Mouse (Mus musculus) MEL (cell line): ENCODE data around the gene Dennd4a. TPM values are rescaled to one million over a fixed set of nuclear protein-coding genes. Genes with fewer than 3 reads are reported as not detected.
A peak's percentile ranks its signal among the peaks of the same experiment; 100 is the strongest.

ENCODE experiments used
- DNase-seq: peaks from one replicate; pipeline ENCODE4 v3.0.0; 2011; ENCODE audit warnings: low read depth, low spot score
- H3K27ac ChIP-seq: 2 replicates; pipeline ENCODE4 v1.5.1; 2012; ENCODE audit warnings: low read depth, mild to moderate bottlenecking, control low read depth, low read length, moderate library complexity; ENCODE audit not compliant: control insufficient read depth
- H3K27me3 ChIP-seq, 2 experiments: fragments of 150-350 bp in 1 of 2; sonication (generic) in 1 of 2; 2 replicates each; pipeline ENCODE4 v1.6.1; 2012; ENCODE audit warnings: low read length in 2 of 2, mild to moderate bottlenecking in 2 of 2, improper control_type of control experiment in 1 of 2, moderate library complexity in 1 of 2; ENCODE audit not compliant: insufficient read depth in 2 of 2, control insufficient read depth in 1 of 2
- H3K36me3 ChIP-seq, 2 experiments: 2 replicates each; pipeline ENCODE4 v1.6.1; 2012 to 2014; ENCODE audit warnings: low read length in 2 of 2, improper control_type of control experiment in 1 of 2, inconsistent platforms in 1 of 2, mild to moderate bottlenecking in 1 of 2; ENCODE audit not compliant: insufficient read depth in 2 of 2, control insufficient read depth in 1 of 2
- H3K4me1 ChIP-seq, 2 experiments: fragments of 150-350 bp in 1 of 2; sonication (generic) in 1 of 2; 2 replicates each; pipeline ENCODE4 v1.6.1; 2012; ENCODE audit warnings: low read length in 2 of 2, improper control_type of control experiment in 1 of 2, mild to moderate bottlenecking in 1 of 2; ENCODE audit not compliant: insufficient read depth in 2 of 2, control insufficient read depth in 1 of 2
- H3K4me3 ChIP-seq, 2 experiments: fragments of 150-350 bp in 1 of 2; sonication (generic) in 1 of 2; 2 replicates each; pipeline ENCODE4 v1.5.1; 2012; ENCODE audit warnings: low read depth in 2 of 2, low read length in 2 of 2, mild to moderate bottlenecking in 2 of 2, moderate library complexity in 2 of 2, control low read depth in 1 of 2, improper control_type of control experiment in 1 of 2; ENCODE audit not compliant: control insufficient read depth in 1 of 2, insufficient read depth in 1 of 2
- H3K79me2 ChIP-seq: 2 replicates; pipeline ENCODE4 v1.6.1; 2012; ENCODE audit warnings: mild to moderate bottlenecking, low read length, moderate library complexity; ENCODE audit not compliant: control insufficient read depth, poor library complexity, insufficient read depth
- H3K9ac ChIP-seq: 2 replicates; pipeline ENCODE4 v1.6.1; 2012; ENCODE audit warnings: low read depth, mild to moderate bottlenecking, control low read depth, low read length, moderate library complexity; ENCODE audit not compliant: control insufficient read depth, poor library complexity, severe bottlenecking
- H3K9me3 ChIP-seq: fragments of 150-350 bp; sonication (generic); replicated peaks from 2 replicates; pipeline ENCODE4 v1.6.1; 2012; ENCODE audit warnings: mild to moderate bottlenecking, low read length, improper control_type of control experiment, moderate library complexity; ENCODE audit not compliant: insufficient read depth
- BHLHE40 ChIP-seq: IDR thresholded peaks from 2 replicates; pipeline ENCODE4 v1.6.1; 2012; ENCODE audit warnings: low read depth, mild to moderate bottlenecking, inconsistent platforms, low read length, improper control_type of control experiment, borderline replicate concordance
- CHD1 ChIP-seq: IDR thresholded peaks from 2 replicates; pipeline ENCODE4 v1.6.1; 2012; ENCODE audit warnings: low read depth, mild to moderate bottlenecking, inconsistent platforms, low read length, improper control_type of control experiment
- E2F4 ChIP-seq: IDR thresholded peaks from 2 replicates; pipeline ENCODE4 v1.6.1; 2011; ENCODE audit warnings: low read depth, low read length, improper control_type of control experiment, borderline replicate concordance
- ELF1 ChIP-seq: IDR thresholded peaks from 2 replicates; pipeline ENCODE4 v1.6.1; 2014; ENCODE audit warnings: low read depth, mild to moderate bottlenecking, inconsistent platforms, low read length, improper control_type of control experiment, moderate library complexity
- ETS1 ChIP-seq: IDR thresholded peaks from 2 replicates; pipeline ENCODE4 v1.6.1; 2012; ENCODE audit warnings: low read depth, mild to moderate bottlenecking, inconsistent platforms, low read length, improper control_type of control experiment, moderate library complexity
- GATA1 ChIP-seq: IDR thresholded peaks from 2 replicates; pipeline ENCODE4 v1.6.1; 2011; ENCODE audit warnings: low read depth, low read length, improper control_type of control experiment
- HCFC1 ChIP-seq: IDR thresholded peaks from 2 replicates; pipeline ENCODE4 v1.6.1; 2012; ENCODE audit warnings: low read depth, mild to moderate bottlenecking, inconsistent platforms, low read length, improper control_type of control experiment, moderate library complexity
- JUND ChIP-seq: IDR thresholded peaks from 2 replicates; pipeline ENCODE4 v1.6.1; 2011; ENCODE audit warnings: low read depth, mild to moderate bottlenecking, improper control_type of control experiment, low read length
- KAT2A ChIP-seq: conservative IDR thresholded peaks from 2 replicates; pipeline ENCODE4 v1.6.1; 2012; ENCODE audit warnings: low read depth, low read length, improper control_type of control experiment, inconsistent platforms
- MAX ChIP-seq: IDR thresholded peaks from 2 replicates; pipeline ENCODE4 v1.6.1; 2011; ENCODE audit warnings: low read length, improper control_type of control experiment
- MAZ ChIP-seq: IDR thresholded peaks from 2 replicates; pipeline ENCODE4 v1.6.1; 2012; ENCODE audit warnings: low read depth, mild to moderate bottlenecking, inconsistent platforms, low read length, improper control_type of control experiment
- MEF2A ChIP-seq: IDR thresholded peaks from 2 replicates; pipeline ENCODE4 v1.6.1; 2014; ENCODE audit warnings: low read depth, mild to moderate bottlenecking, inconsistent platforms, low read length, improper control_type of control experiment; ENCODE audit not compliant: poor library complexity, insufficient replicate concordance, severe bottlenecking; ENCODE audit errors: extremely low read depth
- MXI1 ChIP-seq: IDR thresholded peaks from 2 replicates; pipeline ENCODE4 v1.6.1; 2011; ENCODE audit warnings: mild to moderate bottlenecking, low read depth, low read length, improper control_type of control experiment
- MYC ChIP-seq: IDR thresholded peaks from 2 replicates; pipeline ENCODE4 v1.6.1; 2011; ENCODE audit warnings: low read depth, mild to moderate bottlenecking, low read length, improper control_type of control experiment, moderate library complexity
- NELFE ChIP-seq: IDR thresholded peaks from 2 replicates; pipeline ENCODE4 v1.6.1; 2011; ENCODE audit warnings: low read depth, low read length, improper control_type of control experiment
- NRF1 ChIP-seq: IDR thresholded peaks from 2 replicates; pipeline ENCODE4 v1.6.1; 2014; ENCODE audit warnings: low read depth, mild to moderate bottlenecking, inconsistent platforms, low read length, improper control_type of control experiment, moderate library complexity; ENCODE audit not compliant: poor library complexity, insufficient read depth, severe bottlenecking
- POLR2A ChIP-seq, 2 experiments: IDR thresholded peaks; 2 replicates each; pipeline ENCODE4 v1.6.1; 2011 to 2012; ENCODE audit warnings: low read length in 2 of 2, mild to moderate bottlenecking in 2 of 2, control low read depth in 1 of 2, improper control_type of control experiment in 1 of 2, low read depth in 1 of 2, moderate library complexity in 1 of 2; ENCODE audit not compliant: control insufficient read depth in 1 of 2, insufficient read depth in 1 of 2, poor library complexity in 1 of 2
- POLR2AphosphoS2 ChIP-seq: IDR thresholded peaks from 2 replicates; pipeline ENCODE4 v1.6.1; 2011; ENCODE audit warnings: low read length, improper control_type of control experiment
- POLR2AphosphoS5 ChIP-seq: IDR thresholded peaks from 2 replicates; pipeline ENCODE4 v1.6.1; 2012; ENCODE audit warnings: low read depth, borderline replicate concordance, mild to moderate bottlenecking, inconsistent platforms, low read length, moderate library complexity, mixed read lengths
- RCOR1 ChIP-seq: IDR thresholded peaks from 2 replicates; pipeline ENCODE4 v1.6.1; 2012; ENCODE audit warnings: low read depth, mild to moderate bottlenecking, inconsistent platforms, low read length, improper control_type of control experiment
- SMC3 ChIP-seq: IDR thresholded peaks from 2 replicates; pipeline ENCODE4 v1.6.1; 2011; ENCODE audit warnings: low read depth, low read length, improper control_type of control experiment
- TAL1 ChIP-seq: IDR thresholded peaks from 2 replicates; pipeline ENCODE4 v1.6.1; 2012; ENCODE audit warnings: mild to moderate bottlenecking, inconsistent platforms, low read length, moderate library complexity, mixed read lengths
- TBP ChIP-seq: IDR thresholded peaks from 2 replicates; pipeline ENCODE4 v1.8.0; 2011; ENCODE audit warnings: low read depth, low read length, improper control_type of control experiment
- TCF12 ChIP-seq: IDR thresholded peaks from 2 replicates; pipeline ENCODE4 v1.6.1; 2014; ENCODE audit warnings: low read depth, mild to moderate bottlenecking, inconsistent platforms, low read length, improper control_type of control experiment, moderate library complexity
- UBTF ChIP-seq: IDR thresholded peaks from 2 replicates; pipeline ENCODE4 v1.6.1; 2012; ENCODE audit warnings: low read depth, mild to moderate bottlenecking, inconsistent platforms, low read length, improper control_type of control experiment, moderate library complexity, borderline replicate concordance; ENCODE audit not compliant: insufficient read depth
- USF1 ChIP-seq: IDR thresholded peaks from 2 replicates; pipeline ENCODE4 v1.6.1; 2014; ENCODE audit warnings: low read depth, mild to moderate bottlenecking, inconsistent platforms, low read length, improper control_type of control experiment, moderate library complexity
- ZC3H11A ChIP-seq: IDR thresholded peaks from 2 replicates; pipeline ENCODE4 v1.6.1; 2012; ENCODE audit warnings: low read depth, mild to moderate bottlenecking, inconsistent platforms, low read length, improper control_type of control experiment
- ZMIZ1 ChIP-seq: IDR thresholded peaks from 2 replicates; pipeline ENCODE4 v1.6.1; 2012; ENCODE audit warnings: low read depth, mild to moderate bottlenecking, inconsistent platforms, low read length, improper control_type of control experiment, moderate library complexity
- polyA plus RNA-seq, 2 experiments: library from polyadenylated mRNA; stranded (reverse) in 1 of 2; unstranded in 1 of 2; fragments of >175 nt in 1 of 2; fragments of >200 nt in 1 of 2; gene quantifications; 2 replicates each; pipeline versions ENCODE4 v1.2.1 to v1.2.4; 2012; ENCODE audit warnings: low replicate concordance in 2 of 2, low read depth in 1 of 2; ENCODE audit not compliant: insufficient read length in 2 of 2, insufficient read depth in 1 of 2, missing spikeins in 1 of 2
- total RNA-seq: library from RNA; depleted of rRNA; stranded (reverse); fragments of 300-350 nt; gene quantifications from 2 replicates; pipeline ENCODE4 v1.2.3, GENCODE M21; 2012

The Dennd4a gene
- total and polyA plus RNA-seq, 3 experiments = 7.7 to 74.8 (median 24.9) TPM

DNA sequence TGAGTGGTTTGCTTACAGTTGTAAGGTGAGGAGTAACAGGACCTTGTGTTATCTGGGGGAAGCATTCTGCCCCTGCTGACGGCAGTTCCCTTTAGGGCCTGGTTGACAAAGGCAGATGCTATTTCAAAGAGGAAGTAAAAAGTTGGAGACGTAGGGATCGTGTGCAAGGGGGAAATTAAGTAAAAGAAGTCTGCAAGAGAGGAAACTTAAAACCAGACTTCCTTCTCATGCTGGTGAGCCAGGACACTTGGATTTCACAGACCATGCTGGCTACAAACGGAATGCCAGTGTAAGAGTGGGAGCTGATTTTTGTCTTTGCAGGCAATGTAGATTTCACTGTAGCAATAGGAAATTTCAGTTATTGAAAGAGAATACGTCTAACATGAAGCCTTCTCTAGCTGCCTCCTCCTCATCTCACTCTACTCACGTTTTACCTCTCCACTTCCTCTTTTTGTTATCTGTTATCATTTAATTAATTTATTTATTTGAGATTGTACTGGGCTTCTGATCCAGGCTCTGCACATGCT, 19.0 kb downstream of the Dennd4a start (continued):
- peak; percentile 51; the same call in 1 of the 2 replicates for TF ChIP-seq JUND
- no peak for TF ChIP-seq USF1
- TF ChIP-seq BHLHE40 = peak; percentile 98
- TF ChIP-seq ZMIZ1 = no peak
- TF ChIP-seq TAL1 = peak; percentile 95
- TF ChIP-seq CHD1 = peak; percentile 40; the same call in 1 of the 2 replicates
- 0 out of 2 replicates have a peak, but pooled peaks have one; percentile 3 for TF ChIP-seq POLR2AphosphoS2
- TF ChIP-seq KAT2A = no peak
- no peak for TF ChIP-seq SMC3
- TF ChIP-seq POLR2A (IDR thresholded peaks at IDR 0.05; ENCODE audit: control insufficient read depth in 1 of 2, insufficient read depth in 1 of 2, low read depth in 1 of 2, low read length in 2 of 2, poor library complexity in 1 of 2) = peak in 1 of 2 experiments; percentile 58; a peak in 2 of 4 replicates
- TF ChIP-seq ETS1 = peak; percentile 82

DNA sequence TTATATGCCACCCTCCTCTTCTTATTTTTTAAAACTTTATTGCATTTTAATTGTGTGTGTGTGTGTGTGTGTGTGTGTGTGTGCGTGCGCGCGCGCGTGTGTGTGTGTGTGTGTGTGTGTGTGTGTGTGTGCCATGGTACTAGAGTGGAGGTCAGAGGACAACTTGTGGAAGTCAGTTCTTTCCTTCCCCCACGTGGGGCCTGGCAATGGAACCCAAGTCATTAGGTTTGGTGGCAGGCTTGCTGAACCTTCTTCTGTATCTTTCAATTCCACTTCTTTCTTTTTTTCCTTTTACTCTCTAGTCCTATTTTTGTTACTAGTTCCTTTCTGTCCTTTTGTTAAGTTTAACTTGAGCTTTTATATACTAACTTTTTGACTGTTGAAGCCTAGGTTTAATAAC, 19.5 kb downstream of the Dennd4a start:
- Histone ChIP-seq H3K36me3 (peaks cover 5 to 68% of the 10 kb centered on the region in 2 experiments), H3K9me3 (no peaks in the 10 kb centered on the region), H3K4me1 (peaks cover 36 to 39% of the 10 kb centered on the region in 2 experiments), H3K27me3 (no peaks in the 10 kb centered on the region), H3K4me3 (peak overlapping the region; percentile 46 to 53), H3K9ac (peak overlapping the region; percentile 72), H3K27ac (peak overlapping the region; percentile 100), H3K79me2 (peaks cover 19% of the 10 kb centered on the region)
- TF ChIP-seq POLR2AphosphoS5 (no peak), UBTF (no peak), MYC (0 out of 2 replicates have a peak, but pooled peaks have one; percentile 6), GATA1 (no peak), POLR2AphosphoS2 (0 out of 2 replicates have a peak, but pooled peaks have one; percentile 10), HCFC1 (0 out of 2 replicates have a peak, but pooled peaks have one; percentile 23), JUND (no peak), TBP (no peak), ZC3H11A (no peak), TCF12 (no peak), E2F4 (no peak), POLR2A (IDR thresholded peaks at IDR 0.05; ENCODE audit: control insufficient read depth in 1 of 2, insufficient read depth in 1 of 2, low read depth in 1 of 2, low read length in 2 of 2, poor library complexity in 1 of 2) (no peak; a peak in 1 of 4 replicates), RCOR1 (no peak), MEF2A (no peak), CHD1 (peak; percentile 84; the same call in 1 of the 2 replicates), USF1 (0 out of 2 replicates have a peak, but pooled peaks have one; percentile 22), ZMIZ1 (no peak), NRF1 (no peak), ELF1 (no peak), MXI1 (peak; percentile 68; the same call in 1 of the 2 replicates), MAX (peak; percentile 56; the same call in 1 of the 2 replicates), NELFE (no peak), TAL1 (no peak), MAZ (no peak), SMC3 (no peak)
- peak; percentile 70 for DNase-seq
